Mouse (Mus musculus): Measurements from ENCODE around the gene Fgd3. TPM values are rescaled to one million over a fixed set of nuclear protein-coding genes. Genes with fewer than 3 reads are reported as not detected.
A peak's percentile ranks its signal among the peaks of the same experiment; 100 is the strongest.

Fgd3 gene
- 1 to 10 TPM; 6.8 to 6.9 TPM for total RNA-seq (2021)

DNA sequence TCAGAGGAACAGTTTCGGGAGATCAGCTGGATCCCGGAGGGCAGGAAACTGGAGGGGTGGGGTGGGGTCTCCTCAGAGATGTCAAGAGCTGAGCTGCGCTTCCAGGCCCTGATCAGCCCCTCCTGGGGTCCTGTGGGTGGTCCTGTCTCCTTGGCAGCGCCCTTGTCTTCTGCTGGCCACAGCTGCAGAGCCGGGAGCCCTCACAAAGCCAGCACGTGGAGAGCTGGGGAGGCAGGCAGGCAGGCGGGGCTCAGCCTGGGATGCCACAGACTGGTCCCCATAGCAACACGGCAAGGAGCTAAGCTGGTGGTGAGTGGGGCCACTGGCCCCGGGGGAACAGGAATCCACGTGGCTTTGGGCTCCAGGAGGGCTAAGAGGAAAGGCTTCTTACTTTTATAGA, at the start of gene Fgd3:
Gene Fgd3, minus strand, starts transcription at position 272 of the 400 bp plus-strand sequence.
- peak; percentile 55 to 69 for DNase-seq

DNA sequence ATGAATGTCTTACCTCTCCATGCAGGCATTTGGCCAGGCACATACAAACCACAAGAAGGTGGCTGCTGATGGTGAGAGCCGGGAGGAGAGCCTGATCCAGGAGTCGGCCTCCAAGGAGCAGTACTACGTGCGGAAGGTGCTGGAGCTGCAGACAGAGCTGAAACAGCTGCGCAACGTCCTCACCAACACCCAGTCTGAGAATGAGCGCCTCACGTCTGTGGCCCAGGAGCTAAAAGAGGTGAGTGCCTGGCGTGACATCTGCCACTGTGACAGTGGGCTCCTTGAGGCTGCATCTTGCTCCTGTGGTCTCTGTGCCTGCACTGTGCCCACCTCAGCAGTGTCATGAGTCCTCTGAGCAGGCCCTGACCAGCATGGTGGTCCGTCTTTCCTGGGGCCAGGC, 49.3 kb upstream of the Fgd3 start:
- DNase-seq, result no peak

DNA sequence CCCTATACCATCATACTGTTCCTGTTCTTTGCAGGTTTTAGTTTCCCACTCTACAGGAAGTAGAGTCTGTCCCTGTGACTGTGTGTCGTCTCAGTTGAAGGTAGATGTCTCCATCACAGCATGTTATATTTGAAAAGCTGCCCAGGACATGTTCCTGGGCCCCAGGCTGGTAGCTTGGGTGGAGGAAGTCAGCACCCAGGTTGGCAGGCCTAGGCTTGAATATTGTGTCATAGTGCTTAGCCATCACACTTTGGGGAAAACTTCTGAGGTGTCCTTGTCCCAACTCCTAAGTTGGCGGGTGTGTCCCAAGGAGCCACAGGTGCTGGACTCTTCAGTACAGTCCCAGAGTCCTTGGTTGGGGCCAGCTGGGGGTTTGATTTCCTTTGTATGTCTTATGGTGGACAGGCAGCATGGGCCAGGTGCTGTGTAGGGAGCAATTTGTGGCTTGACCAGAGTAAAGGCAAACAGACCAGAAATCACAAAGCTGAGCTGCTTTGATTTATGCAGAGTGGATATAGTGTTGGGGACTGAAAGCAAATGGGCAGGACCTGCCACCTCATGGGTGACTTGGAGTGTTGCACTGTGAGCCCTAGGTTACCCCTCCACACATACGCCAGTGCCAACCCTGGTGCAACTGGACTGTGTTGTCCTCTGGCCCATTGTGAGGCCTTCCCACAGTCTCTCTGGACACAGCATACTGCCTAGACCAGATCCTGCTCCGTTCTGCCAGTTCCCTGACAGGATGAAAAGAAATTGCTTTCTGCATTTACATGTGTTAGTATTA, 47.7 kb upstream of the Fgd3 start:
- no peak for DNase-seq

DNA sequence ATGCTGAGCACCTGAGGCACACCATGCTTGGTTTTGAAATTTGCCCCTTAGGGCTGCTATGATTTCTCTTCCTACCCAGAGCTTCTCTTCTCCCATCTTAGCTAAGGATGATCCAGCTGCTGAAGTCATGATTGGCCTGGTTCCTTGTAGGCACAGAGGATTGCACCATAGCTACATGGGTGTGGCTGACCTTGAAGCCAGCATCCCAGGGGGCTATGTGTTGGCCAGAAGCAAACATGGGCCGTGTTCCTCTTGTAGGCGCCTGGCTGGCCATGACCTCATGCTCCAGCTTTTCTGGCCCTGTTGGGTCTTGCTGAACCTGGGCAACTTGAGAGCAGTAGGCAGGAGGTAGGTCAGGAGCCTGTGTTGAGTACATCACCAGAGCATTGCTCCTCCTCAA, 44.6 kb upstream of the Fgd3 start:
- DNase-seq, result no peak

DNA sequence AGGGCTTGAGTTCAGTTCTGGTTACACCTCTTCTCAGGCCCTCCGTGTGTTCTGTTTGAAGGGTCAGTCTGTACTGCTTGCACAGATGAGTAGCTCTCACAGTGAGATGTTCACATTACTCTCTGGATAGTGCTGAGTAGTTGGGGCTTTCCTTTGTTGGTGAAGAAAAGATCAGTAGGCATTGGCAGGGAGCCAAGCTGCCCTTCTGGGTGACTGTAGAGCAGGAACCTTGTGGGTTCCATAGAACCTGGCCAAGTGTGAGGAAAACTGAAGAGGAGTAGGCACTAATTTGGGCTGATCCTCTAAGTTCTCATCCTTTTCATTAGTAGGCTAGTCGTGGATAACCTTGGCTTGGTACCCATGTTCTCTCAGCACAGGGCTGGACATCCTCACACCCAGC, 42.7 kb upstream of the Fgd3 start:
- DNase-seq, result no peak

DNA sequence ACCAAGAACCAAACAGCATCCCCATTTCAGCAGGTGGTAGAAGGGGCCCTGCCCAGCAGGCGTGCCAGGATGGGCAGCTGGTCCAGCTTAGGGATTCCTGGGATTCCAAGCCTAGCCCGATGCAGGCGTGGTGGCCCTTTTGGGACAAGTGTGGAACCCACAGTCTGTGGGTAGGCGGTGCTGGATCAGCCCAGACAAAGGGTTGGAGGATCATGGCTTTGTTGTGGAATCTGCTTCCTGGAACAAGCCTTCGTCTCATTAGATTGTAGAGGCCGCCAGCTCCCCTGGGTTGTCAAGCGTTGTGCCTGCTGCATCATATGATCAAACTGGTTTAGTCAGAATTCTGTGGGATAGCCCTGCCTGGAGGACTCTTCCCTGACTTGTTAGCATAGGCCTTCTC, 42.3 kb upstream of the Fgd3 start:
- DNase-seq, result no peak

DNA sequence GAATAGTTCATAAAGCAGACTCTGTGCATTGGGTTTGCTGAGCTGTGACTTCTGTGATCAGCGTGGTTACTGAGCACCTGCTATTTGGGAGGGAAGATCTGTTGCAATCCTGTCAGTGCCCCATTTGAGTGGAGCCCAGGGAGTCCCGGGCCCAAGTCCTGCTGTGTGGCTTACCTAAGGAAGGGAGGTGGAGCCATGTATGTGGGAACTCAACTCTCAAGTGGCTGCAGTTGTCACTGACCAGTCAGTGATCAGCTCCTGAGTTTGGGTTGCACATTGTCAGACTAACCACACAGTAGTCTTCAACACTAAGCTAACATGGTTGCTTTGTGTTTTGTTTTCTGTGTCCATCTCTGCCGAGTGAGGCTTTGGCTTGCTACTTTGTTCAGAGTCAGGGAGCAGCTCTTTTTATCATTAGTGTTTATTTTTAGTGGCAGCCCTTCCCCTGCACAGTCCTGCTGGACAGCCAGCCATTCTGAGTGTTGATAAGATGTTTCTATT, 40.8 kb upstream of the Fgd3 start:
- DNase-seq, result no peak

DNA sequence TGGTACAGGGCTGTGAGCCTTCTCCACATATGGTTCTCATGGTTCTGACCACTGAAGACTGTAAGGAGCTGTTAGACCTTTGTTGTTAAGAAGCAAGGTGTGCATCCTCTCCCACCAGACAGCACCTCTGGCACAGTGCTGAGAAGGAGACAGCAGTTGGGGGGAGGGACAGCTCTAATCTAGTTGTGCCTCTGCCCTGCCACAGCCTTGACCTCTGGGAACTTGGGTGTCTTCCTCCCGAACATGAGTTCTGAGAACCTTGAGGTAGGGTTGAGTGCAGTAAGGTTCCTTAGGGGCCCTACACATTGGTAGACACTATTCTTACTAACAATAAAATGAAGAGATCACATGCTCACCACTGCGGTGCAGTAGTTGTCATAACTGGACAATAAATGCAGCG, 38.1 kb upstream of the Fgd3 start:
- DNase-seq, result no peak

DNA sequence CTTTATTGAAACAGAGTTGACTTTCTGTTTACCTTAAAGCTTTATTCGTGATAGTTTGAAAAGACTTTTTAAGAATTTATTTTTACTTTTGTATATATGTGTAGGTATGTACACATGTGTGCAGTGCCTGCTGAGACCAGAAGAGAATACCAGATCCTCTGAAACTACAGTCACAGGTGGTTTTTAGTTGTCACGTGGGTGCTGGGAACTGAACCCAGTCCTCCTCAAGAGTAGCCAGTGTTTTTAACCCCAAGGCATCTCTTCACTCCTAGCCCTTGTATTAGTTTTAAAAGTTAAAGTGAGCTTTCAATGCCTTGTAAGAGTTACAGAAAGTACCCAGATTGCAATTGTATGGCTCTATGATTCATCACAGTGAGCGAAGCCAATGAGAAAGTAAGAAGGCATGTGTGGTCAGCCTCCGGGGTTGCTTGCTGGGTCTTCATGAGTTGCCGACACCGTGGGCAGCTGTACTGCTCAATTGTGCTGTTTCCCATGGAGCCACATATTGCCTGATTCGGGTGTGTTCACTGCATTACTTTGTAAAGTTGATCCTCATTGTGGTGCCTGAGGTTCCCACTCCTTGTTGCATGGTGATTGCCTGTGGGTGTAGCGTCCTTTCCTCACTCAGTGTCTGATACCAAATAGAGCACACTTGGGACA, 37.4 kb upstream of the Fgd3 start:
- DNase-seq, result no peak

DNA sequence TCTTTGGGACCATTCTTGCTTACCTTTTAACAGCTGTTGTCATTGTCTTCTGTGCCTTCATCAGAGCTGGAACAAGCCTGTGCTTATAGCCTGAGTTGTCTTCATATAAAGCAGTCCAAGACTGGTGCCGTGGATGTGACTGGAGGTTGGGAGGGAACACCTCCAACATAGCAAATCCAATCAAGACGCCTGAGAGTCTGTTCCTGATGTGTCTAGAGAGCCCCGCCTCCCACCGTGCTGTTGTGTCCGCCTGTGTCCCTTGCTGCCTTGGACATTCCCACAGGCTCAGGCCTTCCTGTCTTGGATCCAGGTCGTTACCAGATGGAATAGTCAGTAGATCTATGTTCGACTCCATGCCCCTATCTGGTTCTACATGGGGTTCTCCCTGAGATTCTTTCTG, 36.0 kb upstream of the Fgd3 start:
- no peak for DNase-seq

DNA sequence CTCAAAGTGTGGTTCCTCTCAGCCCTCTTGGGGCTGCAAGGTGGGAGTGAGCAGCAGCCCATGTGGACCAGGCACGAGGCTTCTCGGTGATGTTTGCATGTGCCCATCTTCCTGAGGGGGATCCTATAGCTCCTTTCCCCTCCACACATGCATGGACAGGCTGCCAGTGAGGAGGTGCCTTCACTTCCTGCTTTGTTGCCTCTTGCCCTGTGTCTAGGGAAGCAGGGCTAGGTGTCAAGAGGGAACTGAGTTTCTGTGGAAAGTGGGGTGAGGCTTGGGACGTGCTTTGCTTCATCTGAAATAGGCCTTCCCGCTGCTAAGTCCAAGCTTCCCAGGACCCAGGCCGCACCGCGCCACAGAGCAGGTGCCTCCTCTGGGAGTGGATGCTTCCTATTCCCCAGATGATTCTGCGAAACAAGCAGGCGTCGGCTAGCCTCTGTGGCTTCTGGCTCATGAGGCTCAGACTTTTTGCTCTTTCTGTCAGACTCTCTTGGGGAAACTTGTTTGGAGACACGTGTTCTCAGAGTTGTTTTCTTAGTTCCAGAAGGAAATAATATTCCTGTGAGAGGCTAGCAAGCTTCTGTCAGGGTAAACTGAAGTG, 35.5 kb upstream of the Fgd3 start:
- no peak for DNase-seq

DNA sequence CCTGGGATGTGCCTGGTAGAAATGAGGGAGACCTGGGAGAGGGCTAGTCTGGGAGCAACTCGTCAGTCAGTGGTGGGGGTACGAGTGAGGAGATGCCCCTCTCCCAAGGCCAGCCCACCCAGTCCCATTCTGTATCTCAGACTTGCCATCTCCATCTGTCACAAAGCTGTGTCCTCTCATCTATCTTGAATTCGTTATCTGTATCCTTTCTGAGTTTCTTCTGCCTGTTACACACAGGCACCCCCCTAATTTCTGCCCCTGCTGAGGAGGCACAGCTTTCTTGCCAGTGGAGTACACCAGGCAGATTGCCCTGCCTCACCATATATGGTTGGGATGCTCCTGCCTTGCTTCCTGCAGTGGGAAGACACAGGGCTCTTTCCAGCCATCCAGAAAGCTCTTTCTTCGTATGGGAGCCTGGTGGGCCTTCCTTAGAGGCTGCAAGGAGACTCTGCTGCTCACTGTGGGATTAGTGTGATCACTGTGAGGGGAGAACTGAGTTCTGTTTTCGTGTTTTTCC, 33.9 kb upstream of the Fgd3 start:
- DNase-seq, result peak in 1 of 2 experiments; percentile 39

DNA sequence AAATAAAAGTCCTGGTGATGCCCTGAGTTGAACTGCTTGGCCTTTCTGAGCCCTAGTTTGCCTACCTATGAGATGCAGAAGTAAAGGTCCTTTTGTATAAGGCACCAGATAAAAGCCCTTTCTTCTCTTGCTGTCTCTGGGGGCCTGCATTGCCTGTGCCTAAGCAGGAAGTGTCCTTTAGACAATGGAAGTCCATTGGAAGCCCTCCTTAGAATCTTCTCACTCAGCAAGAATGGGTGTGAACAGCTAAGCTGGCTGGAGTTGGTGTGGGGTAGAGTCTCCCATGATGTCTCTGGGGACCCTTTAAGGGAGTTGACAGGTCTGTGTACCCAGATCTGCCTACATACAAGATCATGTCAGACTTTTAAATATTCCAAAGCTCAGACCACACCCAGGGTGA, 33.3 kb upstream of the Fgd3 start:
- DNase-seq, result no peak

DNA sequence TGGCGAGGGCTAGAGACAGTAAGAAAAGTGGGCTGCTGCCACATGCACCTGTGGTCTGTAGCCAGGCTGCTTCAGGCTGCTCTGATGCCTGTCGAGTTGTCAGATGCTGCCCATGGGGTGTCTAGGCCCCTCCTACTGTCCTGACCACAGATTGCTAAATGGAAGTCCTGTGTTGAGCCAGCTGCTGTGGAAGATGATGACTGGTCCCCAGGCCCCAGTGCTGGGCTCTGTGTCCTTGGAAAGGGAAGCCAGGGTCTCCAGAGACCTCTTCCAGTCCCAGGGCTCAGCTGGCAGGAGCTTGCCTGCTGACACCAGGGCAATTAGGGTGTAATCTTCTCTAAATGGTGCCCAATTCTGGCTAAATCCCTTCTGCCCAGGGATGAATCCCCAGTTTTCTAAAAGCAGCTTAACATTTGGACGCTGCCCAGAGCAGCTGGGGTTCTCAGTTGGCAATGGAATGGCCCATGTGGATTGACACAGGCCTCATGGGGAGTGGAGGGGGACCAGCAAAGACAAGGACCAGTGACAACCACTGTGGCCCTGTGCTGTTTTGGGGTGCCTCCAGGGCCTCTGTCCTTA, 32.6 kb upstream of the Fgd3 start:
- no peak for DNase-seq

DNA sequence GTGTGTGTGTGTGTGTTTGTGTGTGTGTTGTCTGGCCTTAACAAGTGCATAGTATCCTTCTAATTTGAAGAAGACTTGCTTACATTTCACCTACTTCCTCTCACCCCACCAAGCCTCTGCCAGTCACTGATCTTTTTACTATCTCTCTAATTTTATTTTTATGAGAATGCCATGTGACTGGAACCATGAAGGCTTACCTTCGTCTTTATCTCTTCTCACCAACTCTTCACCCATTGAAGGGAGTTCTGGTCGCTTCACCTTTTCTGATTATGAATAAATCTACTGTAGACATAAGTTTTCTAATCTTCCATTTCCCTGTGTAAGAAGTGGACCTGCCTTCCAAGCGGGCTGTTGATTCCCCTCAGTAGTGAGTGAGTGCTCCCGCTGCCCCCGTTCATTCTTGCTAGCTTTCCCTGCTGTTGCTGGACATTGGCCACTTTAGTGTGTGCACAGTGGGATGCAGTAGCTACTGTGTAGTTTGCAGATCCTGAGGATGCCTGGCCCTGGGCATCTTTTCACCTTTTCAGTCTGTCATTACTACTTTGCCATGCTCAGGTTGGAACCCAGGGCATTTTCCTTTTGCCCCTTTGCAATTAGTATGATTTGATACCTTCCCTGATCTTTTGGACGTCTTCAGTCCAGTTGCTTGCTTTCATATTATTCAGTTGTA, 29.9 kb upstream of the Fgd3 start:
- DNase-seq, result no peak

DNA sequence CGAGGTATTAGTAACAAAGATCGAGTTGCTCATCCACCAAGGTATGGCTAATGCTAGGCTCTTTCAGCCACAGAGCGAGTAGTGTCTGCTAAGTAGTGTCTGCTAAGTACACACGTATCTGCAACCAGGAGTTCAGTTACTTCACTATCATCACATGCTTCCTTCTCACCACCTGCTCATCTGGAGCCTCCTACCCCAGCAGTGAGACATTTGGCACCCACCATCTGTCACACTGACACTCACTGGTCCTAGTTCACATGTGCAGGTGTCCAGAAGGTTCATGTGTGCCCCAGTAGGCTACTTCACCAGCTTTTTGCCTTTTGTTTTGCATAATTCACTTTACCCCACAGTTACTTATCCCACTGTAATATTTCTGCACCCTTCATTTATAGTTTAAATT, 29.2 kb upstream of the Fgd3 start:
- no peak for DNase-seq

DNA sequence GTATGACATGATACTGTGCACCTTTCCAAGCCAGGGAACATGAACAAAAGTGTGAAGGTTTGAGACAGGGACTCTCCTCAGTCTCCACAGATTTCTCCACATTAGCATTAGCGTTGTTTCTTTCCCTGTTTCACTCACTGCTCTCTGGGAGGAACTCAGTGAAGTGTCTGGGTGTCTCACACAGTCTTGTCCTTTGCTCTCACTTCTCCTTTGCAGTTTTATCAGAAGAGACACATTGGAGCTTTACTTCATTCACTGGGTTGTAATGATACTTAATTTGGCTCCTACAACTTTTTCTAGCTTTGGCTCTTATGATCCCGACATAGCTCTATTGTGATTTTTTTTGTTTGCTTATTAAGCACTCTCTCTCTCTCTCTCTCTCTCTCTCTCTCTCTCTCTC, 28.4 kb upstream of the Fgd3 start:
- no peak for DNase-seq

DNA sequence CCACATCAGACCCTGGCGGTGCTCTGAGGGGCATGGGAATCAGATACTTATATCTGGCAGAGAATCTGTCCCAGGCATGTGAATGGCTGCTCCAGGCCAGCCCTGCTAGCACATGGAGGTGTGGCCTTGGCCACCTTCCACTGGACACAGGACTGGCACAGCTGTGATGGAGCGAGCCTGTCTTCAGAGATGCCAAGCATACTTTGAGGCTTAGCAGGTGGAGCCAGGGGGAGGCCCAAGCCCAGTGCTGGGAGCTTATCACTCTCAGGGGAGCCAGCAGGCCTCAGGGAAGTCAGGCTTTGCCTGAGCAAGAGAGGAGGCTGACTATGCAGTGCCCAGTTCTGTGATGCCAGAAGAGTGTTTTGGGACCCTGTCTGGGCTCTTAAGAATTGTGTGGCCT, 25.4 kb upstream of the Fgd3 start:
- DNase-seq, result no peak

DNA sequence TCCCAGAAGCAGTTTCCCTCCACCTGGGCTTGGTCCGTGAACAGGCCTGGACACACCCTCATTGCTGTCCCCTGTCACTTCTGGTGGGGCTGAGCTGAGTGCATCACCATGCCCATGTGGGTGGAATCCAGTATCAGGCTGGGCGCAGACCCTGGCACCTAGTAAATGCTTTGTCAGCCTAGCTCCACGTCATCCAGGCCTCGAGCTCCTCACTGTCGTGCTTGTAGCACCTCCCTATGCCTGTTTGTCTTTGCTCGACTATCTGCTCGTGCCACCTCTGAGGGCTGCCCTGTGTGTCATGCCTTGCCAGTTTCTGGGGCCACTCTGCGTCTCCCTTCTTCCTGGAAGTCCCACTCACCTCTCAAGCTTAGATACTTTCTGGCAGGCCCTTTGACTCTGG, 24.5 kb upstream of the Fgd3 start:
- DNase-seq, result no peak

DNA sequence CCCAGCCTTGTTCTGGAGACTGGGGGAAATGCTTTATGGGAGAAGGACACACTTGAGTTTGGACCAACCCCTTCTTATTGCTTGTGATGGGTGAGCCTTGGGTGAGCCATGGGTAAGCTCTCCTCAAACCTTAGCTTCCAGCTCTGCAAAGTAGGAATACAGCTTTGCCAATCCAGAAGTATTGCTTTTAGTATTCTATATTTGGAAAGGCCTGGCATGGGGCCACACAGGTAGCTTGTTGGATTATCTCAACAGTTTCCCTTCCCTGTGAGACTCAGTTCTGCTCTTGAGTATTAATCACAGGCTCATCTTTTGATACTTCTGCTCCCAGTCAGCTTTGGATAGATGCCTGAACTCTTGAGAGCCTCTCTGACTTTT, 22.6 kb upstream of the Fgd3 start:
- DNase-seq, result no peak

DNA sequence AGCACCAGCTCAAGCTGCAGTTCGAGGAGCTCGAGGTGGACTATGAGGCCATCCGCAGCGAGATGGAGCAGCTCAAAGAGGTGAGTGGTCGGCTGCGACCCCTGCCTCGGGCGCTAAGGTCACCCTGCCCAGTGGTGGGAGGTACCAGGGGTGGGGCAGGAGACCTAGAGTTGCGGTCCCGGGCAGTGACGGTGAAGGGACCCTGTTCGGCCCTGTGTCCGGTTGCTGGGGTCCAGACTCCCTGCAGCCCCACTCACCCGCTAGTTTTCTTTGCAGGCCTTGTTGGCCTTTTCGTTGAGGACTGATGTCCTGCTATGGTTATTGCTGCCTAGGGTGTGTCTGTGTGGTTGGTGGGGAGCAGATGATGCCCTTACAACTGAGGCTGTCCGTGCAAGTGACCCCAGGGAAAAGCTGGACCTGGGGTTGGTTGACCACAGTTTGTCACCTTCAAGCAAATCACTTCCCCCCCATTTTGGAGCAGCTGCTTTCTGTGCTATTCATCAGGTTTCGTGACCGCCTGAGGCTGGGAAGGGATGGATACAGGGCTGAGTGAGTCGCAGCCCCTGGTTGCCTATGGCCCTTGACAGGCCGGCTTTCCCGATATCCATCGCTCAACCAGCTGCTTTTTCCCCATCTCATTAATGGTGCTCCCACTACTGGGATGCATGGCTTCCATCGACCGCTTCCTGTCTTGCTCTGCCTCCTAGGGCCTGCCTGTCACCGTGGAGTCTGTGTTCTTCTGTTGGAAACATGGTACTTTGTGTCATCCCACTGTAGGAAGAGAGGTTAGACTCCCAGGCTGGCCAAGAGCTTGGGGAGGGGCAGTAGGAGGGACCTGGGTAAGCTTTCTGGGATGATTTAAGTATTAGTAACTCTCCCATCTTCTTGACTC, 22.0 kb upstream of the Fgd3 start:
- DNase-seq, result no peak
